Mouse (Mus musculus) intestine, embryonic 14.5 days (tissue): Measurements from ENCODE around the gene G6pc2. TPM values are rescaled to one million over a fixed set of nuclear protein-coding genes. Genes with fewer than 3 reads are reported as not detected.

ENCODE experiments used
- ATAC-seq: fragments of 200-750 bp; cut with Nextera tagmentation; replicated peaks from 2 replicates; pipeline ENCODE4 v1.8.0; 2017; ENCODE audit warnings: low read depth, moderate number of reproducible peaks, moderate TSS enrichment, moderate library complexity; ENCODE audit not compliant: low FRiP score, low TSS enrichment
- DNase-seq: peaks from one replicate; pipeline ENCODE4 v3.0.0-alpha.2; 2018; ENCODE audit warnings: low spot score
- H3K27ac ChIP-seq: fragments of 300-500 bp; sonication (generic); 2 replicates; pipeline ENCODE4 v1.5.1; 2014; ENCODE audit warnings: low read depth, mild to moderate bottlenecking, control low read depth
- H3K27me3 ChIP-seq: fragments of 300-500 bp; sonication (generic); replicated peaks from 2 replicates; pipeline ENCODE4 v1.6.1; 2014; ENCODE audit warnings: low read length, control low read depth; ENCODE audit not compliant: control insufficient read depth, insufficient read depth
- H3K36me3 ChIP-seq: fragments of 300-500 bp; sonication (generic); 2 replicates; pipeline ENCODE4 v1.6.1; 2014; ENCODE audit warnings: low read length, control low read depth; ENCODE audit not compliant: control insufficient read depth, insufficient read depth
- H3K4me1 ChIP-seq: fragments of 300-500 bp; sonication (generic); replicated peaks from 2 replicates; pipeline ENCODE4 v1.6.1; 2014; ENCODE audit warnings: low read length, control low read depth, mixed read lengths; ENCODE audit not compliant: control insufficient read depth, insufficient read depth
- H3K4me2 ChIP-seq: fragments of 300-500 bp; sonication (generic); 2 replicates; pipeline ENCODE4 v1.6.1; 2014; ENCODE audit warnings: low read length
- H3K4me3 ChIP-seq: fragments of 300-500 bp; sonication (generic); 2 replicates; pipeline ENCODE4 v1.5.1; 2014; ENCODE audit warnings: low read depth, low read length, control low read depth, mixed read lengths
- H3K9ac ChIP-seq: fragments of 300-500 bp; sonication (generic); 2 replicates; pipeline ENCODE4 v1.6.1; 2014; ENCODE audit warnings: mild to moderate bottlenecking, low read length
- H3K9me3 ChIP-seq: fragments of 300-500 bp; sonication (generic); 2 replicates; pipeline ENCODE4 v1.6.1; 2016; ENCODE audit warnings: low read length, control low read depth; ENCODE audit not compliant: control insufficient read depth
- WGBS: fragments of 180-500 bp; shearing (Covaris S2); extraction: QIAGEN DNeasy Blood & Tissue Kit; methylation state at CpG from one replicate; pipeline ENCODE4 v1.1.7; 2014; 5-methylcytosine and 5-hydroxymethylcytosine counted together
- polyA plus RNA-seq: library from polyadenylated mRNA; unstranded; fragments of >200 nt; fragmentation: Nextera tagmentation; extraction: Ambion mirVana; gene quantifications from 2 replicates; pipeline ENCODE4 v1.2.1, GENCODE M21; 2014

Gene G6pc2
- polyA plus RNA-seq, 1 experiment from 2014 or later, result 1.7 TPM

DNA sequence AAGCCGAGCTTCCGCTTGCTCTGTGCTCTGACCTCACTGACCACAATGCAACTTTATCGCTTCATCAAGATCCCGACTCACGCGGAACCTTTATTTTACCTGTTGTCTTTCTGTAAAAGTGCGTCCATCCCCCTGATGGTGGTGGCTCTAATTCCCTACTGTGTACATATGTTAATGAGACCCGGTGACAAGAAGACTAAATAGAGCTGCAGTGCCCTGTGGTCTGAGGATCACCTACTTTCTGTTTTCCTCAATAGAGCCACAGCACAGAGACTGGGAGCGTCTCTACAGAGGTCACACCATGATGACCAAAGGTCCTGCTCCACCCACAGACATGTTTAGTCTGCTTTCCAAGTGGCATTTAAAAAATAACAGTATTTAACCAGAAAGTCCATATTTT is 16.0 kb downstream of the G6pc2 start:
- Histone ChIP-seq H3K27ac (no peak overlapping the region), H3K4me3 (no peak overlapping the region), H3K4me1 (no peaks in the 10 kb centered on the region), H3K4me2 (no peak overlapping the region), H3K36me3 (no peaks in the 10 kb centered on the region), H3K9ac (no peak overlapping the region), H3K27me3 (no peaks in the 10 kb centered on the region), H3K9me3 (no peaks in the 10 kb centered on the region)
- DNase-seq, result no peak
- 91% methylated on average over 9 of the region's 9 CpGs for WGBS
- ATAC-seq, result no peak

DNA sequence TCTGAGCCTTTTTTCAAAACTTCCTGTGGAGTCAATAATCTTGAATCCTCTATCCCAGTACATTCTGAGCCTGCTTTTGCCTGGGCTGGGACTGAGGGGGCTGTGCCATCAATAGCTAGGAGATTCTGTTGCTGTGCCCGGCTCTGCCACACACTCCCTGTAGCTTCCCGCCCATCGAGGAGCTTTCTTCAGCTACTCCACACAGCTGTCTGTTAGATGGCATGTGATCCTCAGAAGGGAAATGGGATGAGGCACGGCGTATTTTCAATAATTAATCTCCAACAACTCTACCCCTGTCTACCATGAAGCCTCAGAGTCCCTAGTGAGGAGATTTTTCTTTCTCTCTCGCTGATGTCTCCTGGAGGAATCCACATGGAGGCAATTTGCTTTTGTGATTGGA is 17.8 kb downstream of the G6pc2 start:
- Histone ChIP-seq H3K4me1 (no peaks in the 10 kb centered on the region), H3K4me3 (no peak overlapping the region), H3K4me2 (no peak overlapping the region), H3K27me3 (no peaks in the 10 kb centered on the region), H3K36me3 (no peaks in the 10 kb centered on the region), H3K9ac (no peak overlapping the region), H3K27ac (no peak overlapping the region), H3K9me3 (no peaks in the 10 kb centered on the region)
- WGBS, result 89% methylated on average over 6 of the region's 6 CpGs
- DNase-seq, result no peak
- no peak for ATAC-seq

DNA sequence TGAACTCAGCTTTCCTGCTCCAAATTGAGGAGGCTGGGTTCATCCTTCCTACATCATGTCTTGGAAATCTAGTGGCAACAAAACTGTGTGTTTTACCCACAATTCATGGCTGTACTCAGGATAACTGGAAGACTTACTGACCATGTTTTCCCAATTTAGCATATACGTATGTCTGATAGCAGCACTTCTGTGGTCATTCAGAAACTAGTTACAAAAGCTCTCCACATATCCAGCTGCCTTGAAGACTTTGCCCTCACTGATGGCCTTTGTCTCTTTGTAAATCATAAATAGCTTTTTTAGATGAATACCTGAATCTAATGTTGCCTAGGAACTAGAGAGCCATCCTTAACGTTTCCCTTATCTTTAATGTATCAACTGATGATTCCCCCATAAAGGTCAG is 19.3 kb downstream of the G6pc2 start:
- no peak for ATAC-seq
- Histone ChIP-seq H3K4me3 (no peak overlapping the region), H3K9me3 (no peaks in the 10 kb centered on the region), H3K27ac (no peak overlapping the region), H3K4me1 (no peaks in the 10 kb centered on the region), H3K4me2 (no peak overlapping the region), H3K9ac (no peak overlapping the region), H3K27me3 (no peaks in the 10 kb centered on the region), H3K36me3 (no peaks in the 10 kb centered on the region)
- WGBS, result 74% methylated on average over 2 of the region's 2 CpGs
- DNase-seq, result no peak

DNA sequence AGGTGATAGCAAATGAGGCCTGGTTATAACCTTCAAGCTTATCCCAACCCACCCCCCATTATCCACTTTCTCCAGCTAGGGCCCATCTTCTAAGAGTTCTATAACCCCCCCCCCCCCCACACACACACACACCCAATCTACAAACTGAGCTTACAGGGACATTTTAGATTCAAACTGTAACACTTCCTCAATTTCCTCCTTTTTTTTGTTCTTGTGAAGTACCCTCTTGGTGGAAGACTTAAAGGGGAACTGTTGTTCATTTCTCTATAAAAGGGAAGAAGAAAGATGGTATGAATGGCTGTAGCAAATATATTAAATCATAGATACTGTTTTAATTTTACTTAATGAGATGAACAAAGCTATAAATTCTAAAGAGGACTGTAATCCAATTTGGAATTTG is 21.2 kb downstream of the G6pc2 start:
- Histone ChIP-seq H3K27me3 (no peaks in the 10 kb centered on the region), H3K27ac (no peak overlapping the region), H3K4me3 (no peak overlapping the region), H3K9me3 (no peaks in the 10 kb centered on the region), H3K4me1 (no peaks in the 10 kb centered on the region), H3K36me3 (no peaks in the 10 kb centered on the region), H3K4me2 (no peak overlapping the region), H3K9ac (no peak overlapping the region)
- DNase-seq (no peak), ATAC-seq (no peak)

DNA sequence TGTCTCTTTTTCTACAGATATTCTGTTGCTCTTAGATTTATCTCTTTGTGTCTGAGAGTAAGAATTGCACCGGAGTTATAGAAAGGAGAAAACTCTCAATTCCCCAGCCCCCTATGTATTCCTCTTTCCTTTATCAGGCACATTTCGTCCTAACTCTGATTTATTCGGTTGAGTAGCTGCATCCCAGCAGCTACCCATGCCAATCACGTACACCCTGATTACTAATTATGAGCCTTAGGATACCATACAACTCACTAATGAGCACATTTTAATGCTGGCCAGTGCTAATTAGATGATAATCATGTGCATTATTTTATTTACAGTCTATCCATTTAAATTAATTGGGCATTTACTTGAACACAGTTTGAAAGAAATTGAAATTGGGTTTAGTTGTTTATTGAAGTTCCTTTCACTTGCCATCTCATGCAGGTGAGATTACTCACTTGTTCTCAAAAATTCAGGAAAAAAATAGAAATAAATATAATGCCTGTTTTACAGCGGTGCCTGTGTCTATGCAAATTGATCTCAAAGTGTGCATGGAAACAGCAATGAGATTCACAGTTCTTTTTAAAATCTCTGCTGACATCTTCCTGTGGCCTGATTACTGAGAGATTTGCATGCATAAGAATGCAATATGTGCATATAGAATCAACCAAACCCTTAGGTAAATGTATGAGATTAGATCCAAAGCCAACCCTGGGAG is 24.3 kb downstream of the G6pc2 start:
- no peak for ATAC-seq
- H3K4me3 ChIP-seq, result no peak overlapping the region
- WGBS, result 90% methylated on average over 5 of the region's 5 CpGs
- no peaks in the 10 kb centered on the region for H3K9me3 ChIP-seq
- no peak overlapping the region for H3K4me2 ChIP-seq
- no peaks in the 10 kb centered on the region for H3K4me1 ChIP-seq
- DNase-seq, result no peak
- no peaks in the 10 kb centered on the region for H3K27me3 ChIP-seq
- no peak overlapping the region for H3K27ac ChIP-seq
- H3K36me3 ChIP-seq, result no peaks in the 10 kb centered on the region
- no peak overlapping the region for H3K9ac ChIP-seq

DNA sequence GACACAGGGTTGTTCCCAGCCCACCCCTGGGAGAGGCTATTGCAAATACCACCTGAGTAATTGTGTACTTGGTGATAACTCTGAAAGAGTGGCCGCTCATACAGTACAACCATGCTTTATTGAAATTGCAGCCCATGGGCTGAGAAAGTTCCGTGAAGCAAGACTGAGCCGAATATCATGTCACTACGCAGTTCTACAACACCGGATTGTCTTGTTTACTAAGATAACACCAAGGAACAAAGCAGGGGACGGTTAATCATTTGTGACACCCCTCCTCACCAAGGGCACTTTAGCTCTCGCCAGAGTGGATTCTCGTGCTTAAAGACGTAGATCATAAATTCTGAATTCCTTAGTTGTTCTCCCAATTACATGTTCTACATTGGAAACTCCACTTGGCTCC is 28.4 kb downstream of the G6pc2 start:
- H3K36me3 ChIP-seq, result no peaks in the 10 kb centered on the region
- H3K4me3 ChIP-seq, result no peak overlapping the region
- DNase-seq, result no peak
- no peak overlapping the region for H3K27ac ChIP-seq
- WGBS, result 53% methylated on average over 9 of the region's 9 CpGs
- H3K27me3 ChIP-seq, result no peaks in the 10 kb centered on the region
- ATAC-seq, result no peak
- no peaks in the 10 kb centered on the region for H3K4me1 ChIP-seq
- no peaks in the 10 kb centered on the region for H3K9me3 ChIP-seq
- no peak overlapping the region for H3K4me2 ChIP-seq
- no peak overlapping the region for H3K9ac ChIP-seq

DNA sequence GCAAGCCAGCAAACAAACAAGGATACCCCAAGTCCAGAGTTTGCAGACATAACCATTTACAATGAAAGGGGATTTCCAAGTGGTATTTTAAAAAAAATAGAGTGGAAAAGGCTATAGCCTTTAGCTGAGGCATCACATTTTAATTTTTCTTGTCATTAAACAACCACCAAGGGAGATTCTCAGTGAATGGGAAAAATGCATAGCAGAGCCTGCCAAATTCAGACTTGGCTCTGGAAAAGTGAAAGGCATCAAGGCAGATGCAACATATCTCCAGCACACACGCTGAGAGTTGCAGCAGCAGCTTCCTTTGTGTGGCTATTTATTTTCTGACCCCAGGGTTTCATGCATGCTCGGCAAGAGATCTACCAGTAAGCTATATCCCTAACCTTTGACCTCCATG is 34.1 kb downstream of the G6pc2 start:
- Histone ChIP-seq H3K4me2 (no peak overlapping the region), H3K27me3 (no peaks in the 10 kb centered on the region), H3K4me3 (no peak overlapping the region), H3K9ac (no peak overlapping the region), H3K9me3 (no peaks in the 10 kb centered on the region), H3K27ac (no peak overlapping the region), H3K4me1 (no peaks in the 10 kb centered on the region), H3K36me3 (no peaks in the 10 kb centered on the region)
- no peak for DNase-seq
- WGBS, result 37% methylated on average over 2 of the region's 2 CpGs
- no peak for ATAC-seq

DNA sequence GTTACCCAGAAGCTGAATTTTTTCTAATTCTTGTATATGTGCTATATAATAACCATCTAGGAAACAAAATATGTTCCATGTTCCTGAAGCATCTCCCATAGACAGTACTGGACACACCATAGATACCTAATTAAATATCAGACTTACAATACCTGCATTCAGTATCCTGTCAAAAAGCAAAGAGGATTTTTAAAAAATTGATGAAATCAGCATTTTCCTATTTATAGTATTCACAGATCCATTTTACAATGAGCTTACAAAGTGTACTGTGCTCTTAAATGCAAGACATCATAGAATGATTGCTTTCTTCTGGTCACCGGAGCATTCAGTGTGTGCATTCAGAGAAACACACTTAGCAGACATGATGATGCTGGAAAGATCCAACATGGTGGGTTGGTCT is 36.2 kb downstream of the G6pc2 start:
- no peak overlapping the region for H3K4me3 ChIP-seq
- no peak overlapping the region for H3K27ac ChIP-seq
- no peak overlapping the region for H3K9ac ChIP-seq
- ATAC-seq, result no peak
- no peaks in the 10 kb centered on the region for H3K36me3 ChIP-seq
- no peaks in the 10 kb centered on the region for H3K9me3 ChIP-seq
- H3K27me3 ChIP-seq, result no peaks in the 10 kb centered on the region
- no peaks in the 10 kb centered on the region for H3K4me1 ChIP-seq
- 92% methylated on average over 1 of the region's 1 CpGs for WGBS
- no peak for DNase-seq
- H3K4me2 ChIP-seq, result no peak overlapping the region

DNA sequence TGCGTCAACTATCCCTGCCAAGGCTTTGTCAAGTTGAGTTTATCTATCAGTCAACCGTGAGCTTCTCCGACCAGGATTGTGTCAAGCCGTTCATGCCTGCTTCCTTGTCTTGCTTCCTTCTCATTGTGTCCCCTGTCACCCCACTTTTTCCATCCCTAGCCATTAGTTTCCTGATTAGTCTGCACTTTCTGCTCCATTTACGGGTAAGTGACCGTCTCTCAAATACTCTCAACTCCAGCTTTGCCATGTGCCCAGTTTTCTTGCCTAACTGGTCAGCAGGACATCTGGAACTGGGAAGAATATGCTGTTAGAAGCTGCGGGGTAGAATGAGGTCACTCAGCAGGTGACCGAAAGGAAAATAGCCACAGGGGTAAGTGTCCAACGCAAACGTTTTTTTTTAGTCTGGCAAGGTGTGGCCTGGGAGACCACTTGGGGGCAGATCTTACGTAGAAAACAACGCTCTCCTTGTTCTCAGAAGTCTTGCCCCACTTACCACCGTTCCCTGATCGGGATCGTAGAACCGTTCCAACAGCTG is 37.4 kb downstream of the G6pc2 start:
- Histone ChIP-seq H3K36me3 (no peaks in the 10 kb centered on the region), H3K4me3 (no peak overlapping the region), H3K9ac (no peak overlapping the region), H3K4me1 (no peaks in the 10 kb centered on the region), H3K4me2 (no peak overlapping the region), H3K27me3 (no peaks in the 10 kb centered on the region), H3K27ac (no peak overlapping the region), H3K9me3 (no peaks in the 10 kb centered on the region)
- ATAC-seq (no peak), DNase-seq (no peak)
- 72% methylated on average over 16 of the region's 16 CpGs for WGBS
